Mouse (Mus musculus): ENCODE data around the gene Lamtor3. TPM values are rescaled to one million over a fixed set of nuclear protein-coding genes. Genes with fewer than 3 reads are reported as not detected.
A peak's percentile ranks its signal among the peaks of the same experiment; 100 is the strongest.
"Not testable (repeated sequence)": the region's sequence is repeated elsewhere in the genome, so short reads cannot be mapped to it uniquely, and the experiment has no call there.

The Lamtor3 gene
- total RNA-seq, 2 experiments from 2014 or later: 63.4 to 66.4 TPM

DNA sequence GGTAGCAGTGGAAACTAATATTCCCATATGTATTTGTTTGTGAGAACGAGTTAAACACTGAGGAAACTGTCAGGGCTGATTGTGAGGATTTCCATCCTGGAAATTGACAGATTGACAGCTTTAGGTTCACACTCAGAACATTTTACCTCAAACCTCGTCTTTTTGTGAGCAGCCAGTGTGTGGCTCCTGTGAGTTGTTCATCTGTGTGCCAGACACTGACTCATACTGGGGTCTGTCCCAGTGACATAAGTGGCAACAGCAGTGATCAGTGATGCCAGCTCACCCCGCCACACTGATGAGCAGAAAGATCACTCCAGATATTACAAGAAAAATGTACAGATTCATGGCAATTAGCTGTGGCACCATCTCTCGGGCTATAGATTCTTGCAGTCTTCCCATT lies 41.1 kb downstream of the Lamtor3 start:
- peak in 1 of 2 experiments; percentile 42 for DNase-seq (ENCODE audit: low spot score in 2 of 2)

DNA sequence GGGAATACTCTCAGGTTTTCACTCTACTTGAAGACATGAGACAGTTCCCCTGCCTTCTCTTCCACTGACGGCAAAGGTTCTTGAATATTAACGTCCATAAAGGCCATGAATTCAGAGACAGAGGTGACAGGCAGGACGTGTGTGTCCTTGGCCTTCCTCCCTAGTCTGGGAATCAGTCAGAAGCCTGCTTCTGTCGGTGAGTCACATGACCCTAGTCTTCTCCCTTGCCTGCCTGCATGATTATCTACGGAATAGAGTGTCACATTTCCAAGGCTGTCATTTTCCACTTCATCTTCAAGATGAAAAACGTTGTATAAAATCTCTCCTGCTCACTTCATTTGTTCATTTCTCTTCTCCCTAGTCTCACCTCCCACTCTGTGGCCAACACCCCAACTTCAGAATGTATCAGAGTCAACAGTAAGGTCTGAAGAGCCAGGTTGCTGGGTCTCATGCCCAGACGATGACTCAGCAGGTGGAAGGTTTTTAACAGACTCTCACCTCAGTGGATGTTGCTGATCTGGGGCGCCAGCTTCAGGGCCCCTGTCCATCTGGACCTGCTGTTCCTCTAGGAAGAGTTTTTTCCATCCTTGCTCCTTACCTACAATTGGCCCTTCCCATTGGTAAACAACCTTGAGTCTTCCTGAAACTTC lies 43.6 kb downstream of the Lamtor3 start:
- DNase-seq (ENCODE audit: low spot score in 2 of 2): no peak

DNA sequence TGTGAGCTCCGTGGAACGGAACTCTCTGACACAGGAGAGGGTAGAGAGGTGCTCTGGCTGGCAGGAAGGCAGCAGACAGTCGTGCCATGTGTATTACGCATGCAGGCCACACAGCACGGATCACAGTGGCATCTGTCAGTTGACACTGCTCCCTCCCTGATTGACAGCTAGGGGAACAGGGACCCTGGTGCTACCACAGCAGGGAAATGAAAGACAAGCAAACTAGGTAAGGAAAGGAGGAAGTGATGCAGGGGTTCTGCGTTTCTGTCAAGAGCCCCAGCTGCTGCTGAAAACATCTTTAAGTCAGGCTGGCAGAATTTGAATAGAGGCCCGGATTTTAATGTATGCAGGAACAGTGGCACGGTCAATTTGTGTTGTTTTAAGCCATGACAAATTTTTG lies 45.2 kb downstream of the Lamtor3 start:
- DNase-seq (ENCODE audit: low spot score in 2 of 2): no peak

DNA sequence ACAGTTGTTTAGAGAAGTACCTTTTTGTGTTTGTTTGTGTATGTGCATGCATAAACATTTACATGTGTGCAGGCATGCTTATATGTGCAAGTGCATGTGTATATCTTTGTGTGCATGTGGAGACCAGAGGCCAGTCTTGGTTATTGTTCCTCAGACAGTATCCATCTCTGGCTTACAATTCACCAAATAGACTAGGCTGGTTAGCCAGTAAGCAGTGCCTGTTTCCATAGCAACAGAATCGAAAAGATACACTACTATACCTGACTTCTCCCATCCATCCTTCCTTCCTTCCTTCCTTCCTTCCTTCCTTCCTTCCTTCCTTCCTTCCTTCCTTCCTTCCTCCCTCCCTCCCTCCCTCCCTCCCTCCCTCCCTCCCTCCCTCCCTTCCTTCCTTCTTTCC lies 45.7 kb downstream of the Lamtor3 start:
- not testable (repeated sequence) for DNase-seq (ENCODE audit: low spot score in 2 of 2)

DNA sequence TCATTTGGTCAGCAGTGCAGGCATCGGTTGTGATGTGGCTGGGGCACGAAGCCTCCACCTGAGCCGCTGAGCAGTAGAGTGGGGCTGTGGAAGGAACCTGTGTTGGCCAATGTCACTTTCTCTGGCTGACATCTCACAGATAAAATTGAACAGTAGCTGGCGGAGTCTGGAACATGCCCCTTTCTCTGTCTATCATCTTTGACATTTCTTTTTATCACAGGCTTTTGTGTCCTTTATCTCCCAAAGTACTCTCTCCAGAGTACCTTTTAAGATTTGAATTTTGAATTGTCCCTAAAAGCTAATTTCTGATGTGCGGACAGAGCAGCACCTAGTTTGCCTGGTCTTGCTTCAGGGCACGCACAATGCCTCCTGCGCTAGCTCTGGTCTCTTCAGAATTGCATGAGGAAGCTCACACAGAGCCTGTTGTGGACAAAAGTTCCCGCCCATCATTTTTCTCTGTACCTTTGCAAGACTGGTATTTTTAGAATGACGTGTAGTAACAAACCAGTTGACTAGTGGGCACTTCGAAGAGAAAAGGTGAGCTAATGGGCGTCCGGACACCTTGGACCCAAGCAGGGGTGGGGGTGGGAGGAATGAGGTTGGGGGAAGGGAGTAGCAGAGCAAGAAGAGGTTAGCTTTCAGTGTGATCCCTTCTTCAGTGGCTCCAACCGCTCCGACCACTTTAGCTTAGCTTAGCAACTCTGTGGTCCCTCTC lies 50.0 kb downstream of the Lamtor3 start:
- no peak for DNase-seq (ENCODE audit: low spot score in 2 of 2)

DNA sequence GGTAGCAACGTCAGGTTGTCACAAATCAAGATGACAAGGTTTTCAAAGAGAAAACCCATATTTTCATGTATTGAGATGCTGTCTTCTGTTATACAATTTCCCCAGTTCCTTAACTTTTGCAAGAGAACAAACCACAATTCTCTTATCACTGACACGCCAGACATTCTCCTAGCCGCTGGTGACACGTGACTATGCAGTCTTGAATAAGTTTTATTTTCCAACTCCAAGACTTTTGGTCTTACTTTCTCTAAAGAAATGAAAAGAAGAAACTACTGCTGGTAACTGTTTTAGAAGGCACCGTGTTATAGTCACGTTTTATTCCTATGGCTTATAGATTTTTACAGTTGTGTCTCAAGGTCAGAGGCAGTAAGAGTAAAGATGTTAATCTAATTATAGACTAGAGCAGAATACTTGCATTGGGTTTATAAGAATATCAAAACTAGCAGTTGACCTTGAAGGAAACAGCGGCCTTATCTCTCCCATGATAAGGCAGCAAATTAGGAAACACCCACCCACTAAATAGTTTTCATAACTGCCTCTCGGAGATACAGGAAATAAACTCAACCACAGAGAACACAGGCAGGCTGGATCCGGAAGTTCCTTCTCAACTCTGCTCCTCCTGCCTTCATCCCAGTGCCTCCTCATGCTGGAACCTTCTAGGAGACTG lies 50.6 kb downstream of the Lamtor3 start:
- no peak for DNase-seq (ENCODE audit: low spot score in 2 of 2)

DNA sequence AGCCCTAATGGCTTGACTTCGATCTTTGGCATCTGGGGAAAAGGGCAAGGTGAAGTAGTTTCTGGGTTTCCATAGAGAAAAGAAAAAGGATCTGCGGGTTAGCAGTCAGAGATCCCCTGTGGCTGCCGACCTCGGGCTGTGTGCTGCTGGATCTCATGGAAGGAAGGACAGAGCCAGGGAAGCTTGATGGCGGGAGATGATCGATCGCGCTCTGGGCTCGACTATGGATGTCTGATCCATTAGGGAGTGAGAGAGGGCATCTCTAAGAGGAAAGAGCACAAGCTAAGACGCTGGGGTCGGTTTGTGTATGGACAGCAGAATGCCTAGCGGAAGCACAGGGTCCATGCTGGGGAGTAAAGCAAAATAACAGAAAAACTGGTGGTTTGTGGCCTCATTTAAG lies 51.6 kb downstream of the Lamtor3 start:
- DNase-seq (ENCODE audit: low spot score in 2 of 2): no peak

DNA sequence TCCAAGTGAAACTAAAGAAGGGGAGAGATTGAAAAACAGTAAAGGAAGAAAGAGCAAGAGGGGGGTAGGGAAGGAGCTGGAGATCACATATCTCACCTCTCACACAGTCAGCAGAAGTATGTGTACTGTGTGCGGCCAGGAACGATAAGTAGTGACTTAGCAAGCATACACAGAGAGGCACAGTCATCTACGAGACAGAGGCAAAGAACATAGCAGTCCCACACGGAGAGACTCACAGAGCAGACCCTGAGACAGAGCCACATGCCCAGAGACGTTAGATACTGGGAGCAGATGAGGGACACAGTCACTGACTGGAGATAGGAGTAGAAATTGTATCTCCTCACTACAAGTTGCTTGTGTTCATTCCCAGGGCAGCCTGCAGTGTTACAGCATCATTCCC lies 53.9 kb downstream of the Lamtor3 start:
- DNase-seq (ENCODE audit: low spot score in 2 of 2): no peak

DNA sequence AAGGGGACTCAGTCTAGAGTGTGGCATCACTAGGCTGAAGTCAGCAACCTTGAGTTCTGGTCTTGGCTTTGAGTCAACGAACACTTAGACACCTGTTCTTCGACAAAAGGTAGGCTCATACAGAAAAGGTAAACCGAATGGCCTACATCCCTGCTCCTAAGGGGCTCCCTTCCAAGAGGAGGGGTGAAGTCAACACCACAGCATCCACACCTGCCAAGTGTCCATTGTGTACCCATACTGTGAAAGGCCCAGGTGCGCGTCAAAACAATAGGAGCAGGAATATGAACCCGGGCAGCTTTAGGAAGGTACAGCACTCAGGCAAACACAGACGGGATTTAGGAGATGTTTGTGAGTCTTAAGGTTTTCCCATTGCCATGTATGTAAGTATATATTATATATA lies 54.7 kb downstream of the Lamtor3 start:
- DNase-seq (ENCODE audit: low spot score in 2 of 2): no peak

DNA sequence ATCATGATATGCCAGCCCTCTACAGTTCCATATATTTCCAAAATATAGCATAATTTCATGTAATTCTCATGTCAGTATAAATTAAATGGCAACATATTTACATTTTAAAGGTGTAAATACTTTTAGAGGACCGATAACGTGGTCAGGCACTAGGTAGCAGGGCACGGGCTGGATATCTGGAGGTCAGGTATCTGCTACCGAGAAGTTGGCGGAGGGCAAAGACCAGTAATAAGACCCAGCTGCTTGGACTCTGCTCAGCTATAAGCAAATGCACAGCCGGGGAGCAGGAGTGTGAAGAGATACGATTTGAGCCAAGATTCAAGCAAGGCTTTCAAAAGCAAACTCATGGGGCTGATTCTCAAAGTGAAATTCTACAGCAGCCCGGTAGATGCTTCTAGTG lies 56.0 kb downstream of the Lamtor3 start:
- no peak for DNase-seq (ENCODE audit: low spot score in 2 of 2)

DNA sequence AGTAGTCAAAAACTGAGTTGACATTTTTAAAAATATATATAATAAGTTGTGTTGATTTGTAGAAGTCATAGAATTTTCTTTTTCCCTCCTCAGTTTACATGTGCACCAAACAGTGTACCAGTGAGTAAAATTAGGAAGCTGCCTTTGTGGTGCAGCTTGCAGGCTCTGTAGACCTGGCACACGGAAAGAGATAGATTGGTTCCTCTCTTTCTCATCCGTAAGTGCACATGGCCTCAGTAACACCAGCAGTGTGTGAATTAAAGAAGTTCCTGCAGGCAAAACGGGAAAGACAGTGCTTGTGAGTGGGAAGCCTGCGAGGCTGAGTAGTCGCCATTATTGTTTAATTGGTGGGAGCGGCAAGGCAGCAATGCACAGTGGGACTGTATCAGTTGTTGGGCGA lies 57.1 kb downstream of the Lamtor3 start:
- no peak for DNase-seq (ENCODE audit: low spot score in 2 of 2)

DNA sequence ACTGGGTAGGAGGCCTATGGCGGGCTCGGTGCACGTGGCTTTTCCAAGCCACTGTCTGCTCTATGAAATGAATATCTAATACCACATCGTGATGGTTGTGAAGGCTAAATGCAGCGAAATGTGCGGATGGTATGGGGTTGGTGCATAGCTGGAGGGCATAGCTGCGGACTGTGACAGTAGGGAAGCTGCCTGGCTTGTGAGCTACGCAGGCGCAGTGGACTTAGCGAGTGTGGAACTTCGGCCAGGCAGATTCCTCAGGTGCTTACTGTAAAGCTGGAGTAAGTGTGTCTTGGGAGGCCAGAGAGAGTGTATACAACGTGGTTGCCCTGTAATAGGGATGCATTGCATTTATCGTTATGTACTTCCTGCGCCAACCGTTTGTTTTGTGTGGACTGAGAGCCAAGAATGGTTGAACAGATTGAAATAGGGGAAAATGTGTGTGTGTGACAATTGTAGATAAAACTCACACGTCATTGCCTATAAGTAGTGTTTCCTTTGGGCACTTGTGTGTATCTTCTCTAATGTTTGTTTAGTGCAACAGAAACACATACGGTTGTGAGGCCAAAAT lies 57.6 kb downstream of the Lamtor3 start:
- no peak for DNase-seq (ENCODE audit: low spot score in 2 of 2)

DNA sequence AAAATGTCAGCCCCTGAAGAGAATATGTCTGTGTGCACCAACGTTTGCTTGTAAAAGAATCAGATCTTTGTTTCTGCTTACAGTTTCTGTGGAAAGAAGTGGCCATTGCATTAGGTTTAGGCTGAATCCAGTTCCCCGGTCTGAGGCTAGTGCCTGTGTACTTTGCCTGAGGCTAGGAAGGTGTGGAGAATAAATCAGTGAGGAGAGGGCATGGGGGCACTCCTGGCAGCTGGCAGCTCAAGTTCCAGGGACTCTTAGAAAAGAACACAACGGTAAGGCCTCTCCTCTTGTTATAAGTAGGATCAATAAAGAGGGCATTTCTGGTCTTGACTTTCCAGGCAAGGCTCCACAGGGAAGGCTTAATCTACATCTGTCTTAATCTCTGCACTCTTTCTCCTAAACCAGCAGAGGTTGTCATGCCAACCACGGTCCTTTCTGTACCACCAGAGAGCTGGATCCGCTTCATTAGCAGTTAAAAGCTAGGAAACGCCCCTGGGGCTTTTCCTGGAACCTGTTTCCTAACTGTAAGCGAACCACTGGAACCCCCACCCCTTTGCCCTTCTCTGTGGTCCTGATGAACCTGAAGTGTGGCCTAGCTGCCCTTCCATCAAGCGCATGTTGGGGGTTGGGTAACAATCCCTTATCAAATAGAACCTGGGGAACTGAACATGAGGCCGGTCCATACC lies 58.8 kb downstream of the Lamtor3 start:
- peak in 1 of 2 experiments; percentile 21 for DNase-seq (ENCODE audit: low spot score in 2 of 2)

DNA sequence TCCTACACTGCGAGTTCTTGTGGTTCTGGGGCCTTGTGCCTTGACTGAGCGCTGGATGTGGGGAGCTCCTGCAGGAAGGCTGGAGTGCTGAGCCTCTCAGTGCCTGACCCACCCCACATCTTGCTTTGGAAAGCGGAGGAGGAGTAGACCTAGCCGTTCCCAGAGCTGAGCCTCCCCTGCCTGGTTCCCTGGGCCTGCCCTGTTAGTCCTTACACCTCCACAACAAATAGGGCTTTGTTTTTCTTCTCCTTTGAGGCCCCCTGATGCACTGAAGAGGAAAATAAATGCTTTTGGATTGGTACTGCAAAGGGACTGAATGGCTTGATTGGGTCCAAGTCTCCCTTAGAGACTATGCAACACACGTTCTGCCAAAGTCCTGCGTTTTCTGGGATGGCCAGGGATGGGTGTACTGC lies 59.3 kb downstream of the Lamtor3 start:
- DNase-seq (ENCODE audit: low spot score in 2 of 2): peak in 1 of 2 experiments; percentile 38

DNA sequence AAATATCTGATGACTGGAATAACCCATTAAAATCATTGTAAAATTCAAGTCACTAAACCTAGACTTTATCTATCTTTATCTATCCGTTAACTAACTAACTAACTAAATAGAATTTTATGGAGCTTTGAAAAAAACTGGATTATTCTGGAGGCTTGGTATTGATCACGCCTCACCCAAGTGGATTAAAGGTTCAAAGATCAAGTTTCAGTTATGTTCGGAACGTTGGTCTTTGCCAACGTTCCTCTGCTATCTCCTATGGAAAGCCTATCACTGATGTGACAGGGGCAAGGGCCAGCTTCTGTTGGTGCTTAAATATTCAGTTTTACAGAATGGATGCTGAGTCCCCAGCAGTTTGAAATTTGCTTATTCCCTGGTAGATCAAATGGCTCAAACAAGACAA lies 59.9 kb downstream of the Lamtor3 start:
- no peak for DNase-seq (ENCODE audit: low spot score in 2 of 2)

Other genes with a start within 250 kb of the Lamtor3 start
- not detected for gene Gm21962, start 247.0 kb upstream of the Lamtor3 start, total RNA-seq (2021)
- gene H2afz, start 54.0 kb upstream of the Lamtor3 start, total RNA-seq (2021): 100 to 1,000 TPM; 142 to 148 TPM
- gene Dnajb14, start 50.8 kb upstream of the Lamtor3 start, total RNA-seq (2021): 10 to 100 TPM; 47.0 to 49.1 TPM
- 1 to 10 TPM; 5.0 to 5.1 TPM for gene Dapp1, start 63.0 kb downstream of the Lamtor3 start, total RNA-seq (2021)
- 1 to 10 TPM; 1.3 to 1.8 TPM for gene 1110002E22Rik, start 146.5 kb downstream of the Lamtor3 start, total RNA-seq (2021)
- not detected for gene Gm5105, start 148.9 kb downstream of the Lamtor3 start, total RNA-seq (2021)
- gene Trmt10a, start 224.9 kb downstream of the Lamtor3 start, total RNA-seq (2021): 1 to 10 TPM; 4.6 to 5.1 TPM
- gene Mttp, start 226.5 kb downstream of the Lamtor3 start, total RNA-seq (2021): 1 to 10 TPM; 6.8 to 7.1 TPM